Mouse (Mus musculus) layer of hippocampus, adult 9-10 months (tissue): ENCODE results near the gene Gprc5c.

Experiments used
- DNase-seq: peaks from one replicate; pipeline ENCODE4 v3.0.0; 2022; ENCODE audit warnings: low spot score

Gene Gprc5c

GRCm38 (mm10) chr11:114850452-114851268 lies at the start of gene Gprc5c:
Gene Gprc5c, plus strand, starts transcription at chr11:114851152.
- no peak for DNase-seq

- DNase-seq, result no peak
These were observed 49.0 kb upstream of the Gprc5c start for GRCm38 (mm10) chr11:114801906-114802305.

DNA sequence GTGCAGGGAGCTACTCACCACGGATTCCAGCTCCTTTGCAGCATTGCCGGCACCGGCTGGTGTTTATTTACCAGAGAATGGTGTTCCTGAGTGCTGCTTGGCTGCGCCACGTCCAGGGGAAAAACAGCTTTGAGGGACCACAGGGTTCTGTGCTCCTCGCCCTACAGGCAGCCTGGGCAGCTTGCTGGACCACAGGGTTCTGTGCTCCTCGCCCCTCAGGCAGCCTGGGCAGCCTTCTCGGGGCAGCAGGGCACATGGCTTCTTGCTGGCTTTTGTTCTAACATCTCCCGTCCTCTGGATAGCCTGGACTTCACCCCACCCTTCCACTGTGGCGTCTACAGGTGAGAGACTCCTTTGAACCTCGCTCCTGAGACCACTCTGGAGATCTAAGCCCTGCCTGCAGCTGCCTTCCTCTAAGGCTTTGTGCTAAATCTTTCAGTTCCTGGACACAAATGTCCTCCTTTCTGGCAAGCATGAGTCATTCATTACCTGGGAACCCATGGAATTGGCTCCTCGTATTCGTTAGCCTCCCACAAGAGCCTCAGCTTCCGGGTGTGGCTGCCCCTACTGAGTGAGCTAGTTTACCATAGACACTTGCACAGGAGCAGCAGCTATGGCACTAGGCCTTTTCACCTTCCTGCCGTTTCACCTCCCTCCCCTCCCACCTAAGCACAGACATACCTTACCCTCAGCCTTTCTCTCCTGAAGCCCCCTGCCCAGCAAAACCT lies 48.2 kb upstream of the Gprc5c start:
- DNase-seq, result no peak

DNA sequence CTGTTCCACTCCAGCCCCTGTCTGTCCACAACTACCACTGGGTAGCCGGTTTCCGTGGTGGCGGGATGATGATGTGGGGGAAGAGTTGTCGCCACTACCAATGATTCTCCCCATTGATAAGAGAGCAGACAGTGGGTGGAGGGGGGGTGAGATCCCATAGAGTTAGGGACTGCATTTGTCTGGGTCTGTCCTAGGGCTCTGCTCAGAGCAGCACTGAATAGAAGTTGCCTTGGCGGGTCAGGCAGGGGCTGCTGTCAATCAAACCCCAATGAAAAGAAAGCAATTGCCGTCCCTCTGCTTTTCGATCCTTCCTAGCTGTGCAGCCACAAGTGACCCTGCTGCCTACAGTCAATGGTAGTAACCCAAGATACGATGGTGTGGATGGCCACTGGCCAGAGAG lies 47.0 kb upstream of the Gprc5c start:
- no peak for DNase-seq

- DNase-seq, result no peak
These were observed 43.9 kb upstream of the Gprc5c start for GRCm38 (mm10) chr11:114807025-114807424.

- no peak for DNase-seq
These were observed 43.1 kb upstream of the Gprc5c start for GRCm38 (mm10) chr11:114807686-114808427.

DNA sequence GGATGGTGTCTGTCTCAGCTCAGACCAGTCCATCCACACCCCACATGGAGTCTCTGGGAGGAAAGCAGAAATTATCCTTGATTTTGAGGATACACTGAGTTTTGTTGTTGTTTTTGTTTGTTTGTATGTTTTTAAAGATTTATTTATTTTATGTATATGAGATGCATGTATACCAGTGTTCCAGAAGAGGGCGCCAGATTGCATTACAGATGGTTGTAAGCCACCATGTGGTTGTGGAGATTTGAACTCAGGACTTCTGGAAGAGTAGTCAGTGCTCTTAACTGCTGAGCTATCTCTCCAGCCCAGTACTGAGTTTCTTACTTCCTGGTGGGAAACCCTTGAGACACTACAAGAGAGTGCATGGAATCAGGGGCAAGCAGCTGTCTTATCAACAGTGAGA lies 41.6 kb upstream of the Gprc5c start:
- DNase-seq, result no peak

DNA sequence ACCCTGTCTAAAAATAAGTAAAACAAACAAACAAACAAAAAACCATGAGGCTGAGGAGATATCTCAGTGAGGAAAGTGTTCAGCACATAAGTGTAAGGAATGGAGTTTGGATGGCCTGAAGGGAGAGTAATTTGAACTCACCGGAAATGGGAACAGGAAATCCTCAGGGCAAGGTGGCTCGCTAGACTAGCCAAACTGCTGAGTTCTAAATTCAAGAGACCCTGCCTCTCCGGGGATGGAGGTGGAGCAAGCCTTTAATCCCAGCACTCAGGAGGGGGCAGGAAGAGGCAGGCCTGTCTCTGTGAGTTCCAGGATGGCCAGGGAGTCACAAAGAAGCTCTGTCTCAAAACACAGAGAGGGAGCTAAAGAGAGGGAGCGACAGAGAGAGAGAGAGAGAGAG lies 40.6 kb upstream of the Gprc5c start:
- no peak for DNase-seq

- DNase-seq, result peak; percentile 92
These were observed 38.2 kb upstream of the Gprc5c start for GRCm38 (mm10) chr11:114812731-114813240.

GRCm38 (mm10) chr11:114814873-114815592 lies 35.9 kb upstream of the Gprc5c start:
- no peak for DNase-seq

DNA sequence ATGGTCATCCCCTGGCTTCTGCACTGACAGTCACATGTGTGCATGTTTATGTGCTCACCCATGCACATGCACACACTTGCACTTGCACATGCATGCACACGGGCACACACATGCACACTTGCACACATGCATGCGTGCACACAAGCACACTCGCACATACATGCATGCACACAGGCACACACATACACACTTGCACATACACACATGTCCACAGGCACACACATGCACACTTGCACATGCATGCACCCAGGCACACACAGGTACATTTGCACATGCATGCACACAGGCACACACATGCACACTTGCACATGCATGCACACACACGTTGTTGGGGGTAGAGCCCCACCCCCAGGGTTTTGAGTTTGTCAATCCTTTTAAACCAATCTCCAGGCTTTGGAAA lies 34.0 kb upstream of the Gprc5c start:
- DNase-seq, result no peak

- no peak for DNase-seq
These were observed 32.8 kb upstream of the Gprc5c start for GRCm38 (mm10) chr11:114818185-114818584.

DNA sequence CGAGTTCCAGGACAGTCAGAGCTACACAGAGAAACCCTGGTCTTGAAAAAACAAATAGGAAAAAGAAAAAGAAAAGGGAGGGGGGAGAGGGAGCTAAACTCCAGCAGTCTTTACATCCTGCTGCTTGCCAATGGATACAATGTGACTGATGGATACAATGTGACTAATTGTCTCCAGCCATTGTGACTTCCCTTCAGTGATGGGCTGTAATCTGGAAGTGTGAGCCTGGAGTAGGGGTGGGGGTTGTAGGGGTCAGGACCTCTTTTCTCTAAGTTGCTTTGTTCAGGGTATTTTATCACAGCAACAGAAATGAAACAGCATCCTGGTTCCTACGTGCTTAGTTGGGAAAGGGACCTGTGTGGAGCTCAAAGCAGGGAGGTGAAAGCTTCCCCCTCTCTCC lies 31.8 kb upstream of the Gprc5c start:
- no peak for DNase-seq

DNA sequence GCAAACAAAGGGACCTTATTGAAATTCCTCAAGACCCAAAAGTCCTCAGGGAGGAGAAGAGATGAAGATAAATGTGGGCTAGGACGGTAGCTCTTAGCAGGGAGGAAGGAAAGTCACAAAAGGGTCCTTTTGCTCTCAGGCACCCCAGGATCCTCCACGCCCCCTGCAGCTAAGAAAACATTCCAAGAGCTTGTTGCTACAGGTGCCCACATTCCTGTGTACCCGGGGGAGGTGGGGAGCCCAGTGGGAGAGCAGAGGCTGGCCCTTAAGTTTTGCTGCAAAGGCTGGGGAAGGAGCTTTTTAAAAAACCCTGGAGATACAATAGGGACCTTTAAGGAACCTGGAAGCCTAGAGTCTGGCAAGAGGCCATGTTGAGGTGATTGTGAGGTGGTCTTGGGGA lies 30.5 kb upstream of the Gprc5c start:
- no peak for DNase-seq

- DNase-seq, result no peak
These were observed 29.6 kb upstream of the Gprc5c start for GRCm38 (mm10) chr11:114821325-114821724.

GRCm38 (mm10) chr11:114822727-114823126 lies 28.2 kb upstream of the Gprc5c start:
- peak; percentile 55 for DNase-seq

- DNase-seq, result no peak
These were observed 27.7 kb upstream of the Gprc5c start for GRCm38 (mm10) chr11:114823199-114823725.

DNA sequence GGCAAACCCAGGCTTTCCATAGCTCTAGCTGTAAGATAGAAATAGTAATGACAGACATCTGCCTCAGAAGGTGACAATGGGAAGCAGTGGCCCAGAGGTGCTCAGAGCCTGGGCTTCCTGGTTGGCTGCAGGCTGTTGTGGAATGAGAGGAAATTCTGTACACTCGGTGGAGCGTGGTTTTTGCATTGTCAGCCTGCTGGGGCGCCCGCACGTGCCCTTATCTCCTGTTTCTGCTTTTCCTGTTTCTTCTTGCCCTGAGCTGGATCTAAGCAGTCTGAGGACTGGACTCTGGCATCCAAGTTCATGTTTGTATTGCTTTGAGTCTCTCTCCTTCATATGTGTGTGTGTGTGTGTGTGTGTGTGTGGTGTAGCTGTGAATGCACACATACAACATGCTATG lies 24.3 kb upstream of the Gprc5c start:
- no peak for DNase-seq

- DNase-seq, result no peak
These were observed 21.2 kb upstream of the Gprc5c start for GRCm38 (mm10) chr11:114829499-114830432.

DNA sequence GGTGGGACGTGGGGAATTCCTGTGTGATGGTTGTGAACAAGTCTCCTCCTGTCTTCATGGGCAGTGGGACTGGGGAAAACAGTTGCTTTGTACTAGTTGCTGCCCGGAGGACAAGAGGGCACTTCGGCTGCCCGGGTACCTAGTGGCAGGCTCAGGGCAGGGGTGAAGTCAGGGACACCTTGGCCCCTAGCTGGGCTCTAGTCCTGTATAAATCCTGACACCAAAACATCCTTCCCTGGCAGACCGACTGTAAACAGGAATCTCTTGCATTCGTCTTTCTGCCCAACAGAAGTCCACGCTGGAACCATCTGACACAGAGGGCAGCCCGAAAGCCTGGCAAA lies 20.5 kb upstream of the Gprc5c start:
- no peak for DNase-seq

DNA sequence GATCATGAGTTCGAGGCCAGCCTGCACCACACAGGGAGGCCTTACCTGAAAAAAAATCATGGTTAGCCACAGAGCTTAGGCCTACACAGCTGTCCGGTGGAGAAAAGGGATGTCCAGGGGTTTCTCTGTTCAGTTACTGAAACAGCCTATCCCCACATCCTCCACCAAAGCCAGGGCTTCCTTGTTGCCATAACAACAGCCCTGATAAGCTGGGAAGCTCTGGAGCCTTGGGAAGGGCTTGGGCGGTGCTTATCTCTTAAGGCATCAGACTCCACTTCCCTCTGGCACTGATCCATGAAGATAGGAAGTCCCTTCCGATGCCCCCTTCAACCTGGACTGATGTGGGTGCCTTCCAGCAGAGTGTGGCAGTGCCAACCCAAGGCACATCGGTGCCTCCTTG lies 17.8 kb upstream of the Gprc5c start:
- no peak for DNase-seq
